Mouse (Mus musculus) intestine, embryonic 14.5 days (tissue): Measurements from ENCODE around the gene Tspyl1. TPM values are rescaled to one million over a fixed set of nuclear protein-coding genes. Genes with fewer than 3 reads are reported as not detected.
"Not testable (repeated sequence)": the region's sequence is repeated elsewhere in the genome, so short reads cannot be mapped to it uniquely, and the experiment has no call there.

ENCODE experiments used
- ATAC-seq: fragments of 200-750 bp; cut with Nextera tagmentation; replicated peaks from 2 replicates; pipeline ENCODE4 v1.8.0; 2017; ENCODE audit warnings: low read depth, moderate number of reproducible peaks, moderate TSS enrichment, moderate library complexity; ENCODE audit not compliant: low FRiP score, low TSS enrichment
- DNase-seq: peaks from one replicate; pipeline ENCODE4 v3.0.0-alpha.2; 2018; ENCODE audit warnings: low spot score
- H3K27ac ChIP-seq: fragments of 300-500 bp; sonication (generic); 2 replicates; pipeline ENCODE4 v1.5.1; 2014; ENCODE audit warnings: low read depth, mild to moderate bottlenecking, control low read depth
- H3K27me3 ChIP-seq: fragments of 300-500 bp; sonication (generic); replicated peaks from 2 replicates; pipeline ENCODE4 v1.6.1; 2014; ENCODE audit warnings: low read length, control low read depth; ENCODE audit not compliant: control insufficient read depth, insufficient read depth
- H3K36me3 ChIP-seq: fragments of 300-500 bp; sonication (generic); 2 replicates; pipeline ENCODE4 v1.6.1; 2014; ENCODE audit warnings: low read length, control low read depth; ENCODE audit not compliant: control insufficient read depth, insufficient read depth
- H3K4me1 ChIP-seq: fragments of 300-500 bp; sonication (generic); replicated peaks from 2 replicates; pipeline ENCODE4 v1.6.1; 2014; ENCODE audit warnings: low read length, control low read depth, mixed read lengths; ENCODE audit not compliant: control insufficient read depth, insufficient read depth
- H3K4me2 ChIP-seq: fragments of 300-500 bp; sonication (generic); 2 replicates; pipeline ENCODE4 v1.6.1; 2014; ENCODE audit warnings: low read length
- H3K4me3 ChIP-seq: fragments of 300-500 bp; sonication (generic); 2 replicates; pipeline ENCODE4 v1.5.1; 2014; ENCODE audit warnings: low read depth, low read length, control low read depth, mixed read lengths
- H3K9ac ChIP-seq: fragments of 300-500 bp; sonication (generic); 2 replicates; pipeline ENCODE4 v1.6.1; 2014; ENCODE audit warnings: mild to moderate bottlenecking, low read length
- H3K9me3 ChIP-seq: fragments of 300-500 bp; sonication (generic); 2 replicates; pipeline ENCODE4 v1.6.1; 2016; ENCODE audit warnings: low read length, control low read depth; ENCODE audit not compliant: control insufficient read depth
- WGBS: fragments of 180-500 bp; shearing (Covaris S2); extraction: QIAGEN DNeasy Blood & Tissue Kit; methylation state at CpG from one replicate; pipeline ENCODE4 v1.1.7; 2014; 5-methylcytosine and 5-hydroxymethylcytosine counted together
- polyA plus RNA-seq: library from polyadenylated mRNA; unstranded; fragments of >200 nt; fragmentation: Nextera tagmentation; extraction: Ambion mirVana; gene quantifications from 2 replicates; pipeline ENCODE4 v1.2.1, GENCODE M21; 2014

The Tspyl1 gene
- polyA plus RNA-seq, 1 experiment from 2014 or later: 41.1 TPM

- Histone ChIP-seq H3K4me2 (no peak overlapping the region), H3K4me3 (no peak overlapping the region), H3K9ac (no peak overlapping the region), H3K27ac (no peak overlapping the region), H3K9me3 (no peaks in the 10 kb centered on the region), H3K27me3 (no peaks in the 10 kb centered on the region), H3K4me1 (0 out of 2 replicates have a peak, but pooled peaks cover 4% of the 10 kb centered on the region), H3K36me3 (no peaks in the 10 kb centered on the region)
- DNase-seq: no peak
- no peak for ATAC-seq
- WGBS: 42% methylated on average over 2 of the region's 2 CpGs
Measured at GRCm38 (mm10) chr10:34249594-34249993, 32.4 kb upstream of the Tspyl1 start.

GRCm38 (mm10) chr10:34252833-34253232, 29.2 kb upstream of the Tspyl1 start:
- H3K4me3 ChIP-seq, H3K4me2 ChIP-seq, H3K27me3 ChIP-seq, H3K27ac ChIP-seq, H3K9me3 ChIP-seq, H3K9ac ChIP-seq, DNase-seq, H3K36me3 ChIP-seq, ATAC-seq, H3K4me1 ChIP-seq: not testable (repeated sequence)
- 91% methylated on average over 9 of the region's 9 CpGs for WGBS

- Histone ChIP-seq H3K4me1 (no peaks in the 10 kb centered on the region), H3K36me3 (no peaks in the 10 kb centered on the region), H3K27ac (no peak overlapping the region), H3K27me3 (no peaks in the 10 kb centered on the region), H3K4me3 (no peak overlapping the region), H3K9me3 (no peaks in the 10 kb centered on the region), H3K4me2 (no peak overlapping the region), H3K9ac (no peak overlapping the region)
- DNase-seq (no peak), ATAC-seq (no peak)
- 87% methylated on average over 4 of the region's 4 CpGs for WGBS
Measured at GRCm38 (mm10) chr10:34265106-34265505, 16.9 kb upstream of the Tspyl1 start.

GRCm38 (mm10) chr10:34267312-34268070, 14.5 kb upstream of the Tspyl1 start:
- no peak for ATAC-seq
- H3K4me1 ChIP-seq: no peaks in the 10 kb centered on the region
- WGBS: 73% methylated on average over 5 of the region's 5 CpGs
- no peaks in the 10 kb centered on the region for H3K27me3 ChIP-seq
- H3K9me3 ChIP-seq: no peaks in the 10 kb centered on the region
- H3K4me2 ChIP-seq: no peak overlapping the region
- no peak overlapping the region for H3K4me3 ChIP-seq
- H3K27ac ChIP-seq: no peak overlapping the region
- DNase-seq: no peak
- H3K36me3 ChIP-seq: no peaks in the 10 kb centered on the region
- no peak overlapping the region for H3K9ac ChIP-seq

- Histone ChIP-seq H3K36me3 (no peaks in the 10 kb centered on the region), H3K9me3 (no peaks in the 10 kb centered on the region), H3K4me2 (no peak overlapping the region), H3K4me1 (no peaks in the 10 kb centered on the region), H3K27me3 (no peaks in the 10 kb centered on the region), H3K4me3 (no peak overlapping the region), H3K9ac (no peak overlapping the region), H3K27ac (no peak overlapping the region)
- DNase-seq: no peak
- 65% methylated on average over 7 of the region's 7 CpGs for WGBS
- no peak for ATAC-seq
Measured at GRCm38 (mm10) chr10:34271681-34272080, 10.3 kb upstream of the Tspyl1 start.

GRCm38 (mm10) chr10:34280591-34281175, 1.3 kb upstream of the Tspyl1 start:
- Histone ChIP-seq H3K9me3 (no peaks in the 10 kb centered on the region), H3K36me3 (peaks cover 4% of the 10 kb centered on the region; the same call in 1 of the 2 replicates), H3K4me1 (peaks cover 18% of the 10 kb centered on the region), H3K27ac (no peak overlapping the region), H3K27me3 (no peaks in the 10 kb centered on the region), H3K4me3 (peak overlapping the region; percentile 10; the same call in 1 of the 2 replicates), H3K4me2 (peak overlapping the region; percentile 91), H3K9ac (no peak overlapping the region)
- ATAC-seq (no peak), DNase-seq (no peak)
- 25% methylated on average over 13 of the region's 13 CpGs for WGBS

GRCm38 (mm10) chr10:34281211-34281961, 604 bp upstream of the Tspyl1 start:
- peaks cover 18% of the 10 kb centered on the region for H3K4me1 ChIP-seq
- 18% methylated on average over 14 of the region's 14 CpGs for WGBS
- H3K36me3 ChIP-seq: peaks cover 4% of the 10 kb centered on the region; the same call in 1 of the 2 replicates
- H3K9ac ChIP-seq: peak overlapping the region; percentile 88
- H3K27ac ChIP-seq: 0 out of 2 replicates have a peak overlapping the region, but pooled peaks have one; percentile 38
- DNase-seq (no peak), ATAC-seq (peak; percentile 52)
- peak overlapping the region; percentile 99 for H3K4me3 ChIP-seq
- peak overlapping the region; percentile 91 for H3K4me2 ChIP-seq
- H3K27me3 ChIP-seq: no peaks in the 10 kb centered on the region
- no peaks in the 10 kb centered on the region for H3K9me3 ChIP-seq

GRCm38 (mm10) chr10:34282420-34283238, 639 bp downstream of the Tspyl1 start:
- H3K9me3 ChIP-seq: no peaks in the 10 kb centered on the region
- H3K27ac ChIP-seq: peak overlapping the region; percentile 75
- H3K4me1 ChIP-seq: peaks cover 18% of the 10 kb centered on the region
- H3K9ac ChIP-seq: peak overlapping the region; percentile 88
- H3K4me3 ChIP-seq: peak overlapping the region; percentile 99
- peaks cover 10% of the 10 kb centered on the region; the same call in 1 of the 2 replicates for H3K36me3 ChIP-seq
- no peaks in the 10 kb centered on the region for H3K27me3 ChIP-seq
- peak; percentile 79 for DNase-seq
- peak; percentile 34 for ATAC-seq
- peak overlapping the region; percentile 91 for H3K4me2 ChIP-seq
- 3% methylated on average over 46 of the region's 47 CpGs for WGBS
